Comparison of ENCODE assay signal across 8 mouse cellular contexts in the genomic region with DNA sequence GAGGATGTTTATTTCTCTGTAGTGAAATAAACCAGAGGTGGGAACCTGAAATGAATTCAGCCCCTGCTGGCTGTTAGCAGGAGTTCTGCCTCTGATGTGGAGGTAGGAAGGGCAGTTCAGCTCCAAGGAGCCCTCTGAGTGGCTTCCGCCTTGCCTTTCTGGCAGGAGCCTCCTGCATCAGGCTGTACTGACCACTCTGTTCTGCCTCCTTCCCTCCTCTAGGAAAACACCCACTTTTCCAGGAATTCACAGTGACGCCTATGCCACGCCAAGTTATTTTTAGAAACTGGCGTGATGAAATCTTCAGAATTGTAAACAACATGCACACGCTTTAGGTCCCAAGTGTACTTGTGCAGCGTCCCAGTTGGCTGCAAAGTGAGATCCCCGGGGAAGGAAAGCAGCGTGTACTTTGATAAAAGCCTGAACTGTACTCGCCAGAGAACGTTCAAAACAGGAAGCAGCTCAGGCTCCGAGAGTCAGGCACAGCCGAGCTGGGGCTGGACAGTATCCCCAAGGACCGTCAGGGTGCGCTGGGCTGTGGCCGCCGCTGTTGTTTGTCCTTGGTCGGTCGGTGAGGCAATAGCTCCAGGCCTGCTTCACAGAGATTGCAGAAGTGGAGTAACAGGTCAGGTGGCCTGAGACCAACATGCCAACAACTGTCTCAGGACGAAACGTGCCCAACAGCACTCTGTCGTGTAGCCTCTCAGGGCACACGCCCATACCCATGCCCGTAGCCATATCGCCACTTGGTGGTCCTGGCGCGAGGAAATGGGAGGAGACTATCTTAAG. TPM values are rescaled to one million over a fixed set of nuclear protein-coding genes. Genes with fewer than 3 reads are reported as not detected.
A peak's percentile ranks its signal among the peaks of the same experiment; 100 is the strongest.
DNase-seq lines count a peak whose midpoint lies in the region; ATAC-seq and TF ChIP-seq lines count a peak whose summit lies in the region.

No protein-coding gene starts in this region.

- peaks cover 3% of the 10 kb centered on the region; the same call in 1 of the 2 replicates for H3K27me3 ChIP-seq in neural tube, embryonic 13.5 days

- no peaks in the 10 kb centered on the region for H3K36me3 ChIP-seq in neural tube, embryonic 13.5 days

- peak overlapping the region; percentile 42; the same call in 1 of the 2 replicates for H3K9ac ChIP-seq in neural tube, embryonic 13.5 days

- H3K27ac ChIP-seq in neural tube, embryonic 13.5 days (replicated peaks): no peak overlapping the region; the same call in 1 of the 2 replicates

- ATAC-seq in neural tube, embryonic 13.5 days (ENCODE audit: low read depth): peak; percentile 53

- H3K4me2 ChIP-seq in neural tube, embryonic 13.5 days: peak overlapping the region; percentile 58

- 2% methylated on average over 26 of the region's 26 CpGs for WGBS in lung, adult 2 months
- 7% methylated on average over 26 of the region's 26 CpGs for WGBS in neural tube, embryonic 13.5 days

- peak; percentile 18; the same call in 1 of the 2 replicates for TF ChIP-seq CTCF in lung, adult 2 months (IDR thresholded peaks at IDR 0.05; ENCODE audit: insufficient read depth, low read length)

- DNase-seq in urinary bladder, adult 18-20 months (ENCODE audit: low spot score in 2 of 2): peak; percentile 65 to 84
- no peak for DNase-seq in urinary bladder, postnatal 10 days (ENCODE audit: low spot score)
- DNase-seq in embryo, embryonic 11 days: peak; percentile 52
- DNase-seq in heart, adult 18-20 months: peak; percentile 95 to 96
- DNase-seq in kidney, adult 11 months: peak; percentile 84
- DNase-seq in lung, adult 2 months: peak; percentile 86
- DNase-seq in urinary bladder, postnatal 14 days (ENCODE audit: low spot score): peak; percentile 82

- TF ChIP-seq POLR2A in lung, adult 2 months (IDR thresholded peaks at IDR 0.05; ENCODE audit: borderline replicate concordance, extremely low read depth, low read depth, low read length): peak; percentile 75; the same call in 1 of the 2 replicates

- peak overlapping the region; percentile 49 for H3K4me3 ChIP-seq in lung, adult 2 months (replicated peaks; ENCODE audit: extremely low read depth, low read depth, low read length)
- H3K4me3 ChIP-seq in neural tube, embryonic 13.5 days: peak overlapping the region; percentile 27

- H3K4me1 ChIP-seq in lung, adult 2 months (ENCODE audit: control insufficient read depth, insufficient read depth, low read length): peaks cover 3% of the 10 kb centered on the region
- H3K4me1 ChIP-seq in neural tube, embryonic 13.5 days (replicated peaks): peaks cover 11% of the 10 kb centered on the region

- H3K9me3 ChIP-seq in neural tube, embryonic 13.5 days: no peaks in the 10 kb centered on the region

RNA-seq across cellular contexts. Expression of a gene that starts 10.0 kb away (rescaled TPM):
- total RNA-seq in heart, adult 18-20 months (2021): 100 to 1,000 TPM; 243 to 325 TPM
- 20.1 and 21.5 TPM in 2 replicates for polyA plus RNA-seq in lung, adult 2 months (2012; rRNA removed)
- 103 and 106 TPM in 2 replicates for polyA plus RNA-seq in neural tube, embryonic 13.5 days (2015; fragmentation: Nextera tagmentation; extraction: Ambion mirVana)

RNA-seq across cellular contexts. Expression of a gene that starts 21.2 kb away (rescaled TPM):
- total RNA-seq in heart, adult 18-20 months (2021): under 1 TPM in 1 of 2 experiments, not detected in 1; 0.31 TPM
- 0.06 TPM in 1 of 2 replicates, not detected in the other for polyA plus RNA-seq in lung, adult 2 months (2012; rRNA removed)
- polyA plus RNA-seq in neural tube, embryonic 13.5 days (2015; fragmentation: Nextera tagmentation; extraction: Ambion mirVana): 5.0 and 5.1 TPM in 2 replicates
